Mouse (Mus musculus): ENCODE measurements around the gene Wwc2. TPM values are rescaled to one million over a fixed set of nuclear protein-coding genes. Genes with fewer than 3 reads are reported as not detected.

Gene Wwc2
- polyA plus RNA-seq, 1 experiment, result 9.1 TPM

GRCm38 (mm10) chr8:47905256-47905655 is 85.5 kb downstream of the Wwc2 start:
- no peak for DNase-seq (ENCODE audit: low read depth)

GRCm38 (mm10) chr8:47904004-47904403 is 86.7 kb downstream of the Wwc2 start:
- DNase-seq (ENCODE audit: low read depth), result no peak

- no peak for DNase-seq (ENCODE audit: low read depth)
Observed at GRCm38 (mm10) chr8:47902704-47903103, 88.0 kb downstream of the Wwc2 start.

GRCm38 (mm10) chr8:47900361-47900760 is 90.4 kb downstream of the Wwc2 start:
- no peak for DNase-seq (ENCODE audit: low read depth)

GRCm38 (mm10) chr8:47899891-47900290 is 90.8 kb downstream of the Wwc2 start:
- no peak for DNase-seq (ENCODE audit: low read depth)

GRCm38 (mm10) chr8:47892419-47892818 is 98.3 kb downstream of the Wwc2 start:
- DNase-seq (ENCODE audit: low read depth), result peak; percentile 19

GRCm38 (mm10) chr8:47891641-47892040 is 99.1 kb downstream of the Wwc2 start:
- no peak for DNase-seq (ENCODE audit: low read depth)

GRCm38 (mm10) chr8:47890814-47891210 is 99.9 kb downstream of the Wwc2 start:
- DNase-seq (ENCODE audit: low read depth), result no peak

- DNase-seq (ENCODE audit: low read depth), result no peak
Observed at GRCm38 (mm10) chr8:47889936-47890813, 100.5 kb downstream of the Wwc2 start.

- no peak for DNase-seq (ENCODE audit: low read depth)
Observed at GRCm38 (mm10) chr8:47888841-47889570, 101.7 kb downstream of the Wwc2 start.

- DNase-seq (ENCODE audit: low read depth), result no peak
Observed at GRCm38 (mm10) chr8:47884306-47884705, 106.4 kb downstream of the Wwc2 start.

- no peak for DNase-seq (ENCODE audit: low read depth)
Observed at GRCm38 (mm10) chr8:47883739-47884138, 107.0 kb downstream of the Wwc2 start.

GRCm38 (mm10) chr8:47878516-47878915 is 112.2 kb downstream of the Wwc2 start:
- DNase-seq (ENCODE audit: low read depth), result no peak

GRCm38 (mm10) chr8:47875865-47876264 is 114.9 kb downstream of the Wwc2 start:
- no peak for DNase-seq (ENCODE audit: low read depth)

- DNase-seq (ENCODE audit: low read depth), result no peak
Observed at GRCm38 (mm10) chr8:47874497-47875178, 116.1 kb downstream of the Wwc2 start.

GRCm38 (mm10) chr8:47872361-47873107 is 118.2 kb downstream of the Wwc2 start:
- DNase-seq (ENCODE audit: low read depth), result no peak

GRCm38 (mm10) chr8:47867067-47867466 is 123.7 kb downstream of the Wwc2 start:
- no peak for DNase-seq (ENCODE audit: low read depth)

GRCm38 (mm10) chr8:47866568-47866967 is 124.2 kb downstream of the Wwc2 start:
- no peak for DNase-seq (ENCODE audit: low read depth)

- DNase-seq (ENCODE audit: low read depth), result no peak
Observed at GRCm38 (mm10) chr8:47859259-47859658, 131.5 kb downstream of the Wwc2 start.

- no peak for DNase-seq (ENCODE audit: low read depth)
Observed at GRCm38 (mm10) chr8:47853356-47853755, 137.4 kb downstream of the Wwc2 start.

- DNase-seq (ENCODE audit: low read depth), result no peak
Observed at GRCm38 (mm10) chr8:47852737-47853136, 138.0 kb downstream of the Wwc2 start.

Data from gonadal fat pad, adult 2 months (tissue).